Mouse (Mus musculus): ENCODE measurements around the gene Cygb. TPM values are rescaled to one million over a fixed set of nuclear protein-coding genes. Genes with fewer than 3 reads are reported as not detected.

Gene Cygb
- polyA plus RNA-seq, 1 experiment = not detected

DNA sequence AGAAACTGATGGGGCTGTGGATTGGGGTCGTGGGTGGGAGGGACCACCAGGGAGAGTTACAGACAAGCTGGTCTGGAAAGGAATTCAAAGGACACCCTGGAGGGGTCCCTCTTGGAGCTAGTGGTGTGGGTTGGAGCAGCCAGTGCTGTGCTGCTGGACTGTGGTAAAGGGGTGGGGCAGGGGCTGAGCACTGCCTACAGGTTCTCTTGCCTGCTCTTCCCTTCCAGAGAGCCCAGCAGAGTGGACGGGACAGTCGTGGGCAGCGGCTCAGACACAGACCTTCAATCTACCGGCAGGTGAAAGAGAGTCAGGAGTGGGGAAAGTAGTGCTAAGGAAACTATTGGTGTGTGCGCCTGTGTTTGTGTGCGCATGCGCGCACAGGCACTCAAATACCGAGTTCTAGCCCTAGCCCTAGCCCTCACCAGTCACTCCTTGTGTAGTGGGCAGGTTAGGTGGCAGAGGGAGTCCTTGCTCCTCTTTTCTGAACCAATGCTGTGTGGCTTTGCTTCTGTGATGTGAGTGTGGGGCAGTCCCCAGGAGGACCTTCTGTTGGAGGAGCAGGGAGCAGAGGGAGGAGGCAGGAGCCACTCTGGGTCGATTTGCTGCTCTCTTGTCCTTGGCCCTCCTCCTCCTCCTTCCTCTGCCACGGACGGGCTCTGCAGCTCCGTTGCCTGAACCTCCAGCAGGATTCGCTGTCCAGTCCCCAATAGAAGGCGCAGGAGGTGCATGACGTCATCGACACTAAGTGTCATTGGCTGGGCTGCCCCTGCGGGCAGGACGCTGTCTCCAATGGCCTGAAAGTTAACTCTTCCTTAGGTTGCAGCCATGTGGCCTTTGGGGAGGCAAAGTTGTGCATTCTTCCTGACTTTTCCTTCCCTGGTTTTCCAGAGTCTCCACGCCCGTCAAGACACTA, 3.5 kb upstream of the Cygb start:
- Histone ChIP-seq H3K4me1 (ENCODE audit: control insufficient read depth, insufficient read depth, low read length) (no peaks in the 10 kb centered on the region), H3K4me3 (ENCODE audit: insufficient read depth, low read length) (peak overlapping the region; percentile 39), H3K27ac (ENCODE audit: insufficient read depth, low read depth, low read length) (no peak overlapping the region)
- TF ChIP-seq CTCF (IDR thresholded peaks at IDR 0.05; ENCODE audit: low read depth, low read length) = no peak
- no peak for TF ChIP-seq POLR2A (IDR thresholded peaks at IDR 0.05; ENCODE audit: borderline replicate concordance, low read depth, low read length)

GRCm38 (mm10) chr11:116656348-116657191, 2.5 kb upstream of the Cygb start:
- H3K4me1 ChIP-seq (ENCODE audit: control insufficient read depth, insufficient read depth, low read length) = no peaks in the 10 kb centered on the region
- no peak overlapping the region for H3K27ac ChIP-seq (ENCODE audit: insufficient read depth, low read depth, low read length)
- no peak overlapping the region for H3K4me3 ChIP-seq (ENCODE audit: insufficient read depth, low read length)
- no peak for TF ChIP-seq POLR2A (IDR thresholded peaks at IDR 0.05; ENCODE audit: borderline replicate concordance, low read depth, low read length)
- no peak for TF ChIP-seq CTCF (IDR thresholded peaks at IDR 0.05; ENCODE audit: low read depth, low read length)

GRCm38 (mm10) chr11:116653709-116654221, 348 bp downstream of the Cygb start:
- TF ChIP-seq POLR2A (IDR thresholded peaks at IDR 0.05; ENCODE audit: borderline replicate concordance, low read depth, low read length) (no peak), CTCF (IDR thresholded peaks at IDR 0.05; ENCODE audit: low read depth, low read length) (no peak)
- no peaks in the 10 kb centered on the region for H3K4me1 ChIP-seq (ENCODE audit: control insufficient read depth, insufficient read depth, low read length)
- H3K4me3 ChIP-seq (ENCODE audit: insufficient read depth, low read length) = peak overlapping the region; percentile 48
- H3K27ac ChIP-seq (ENCODE audit: insufficient read depth, low read depth, low read length) = no peak overlapping the region

DNA sequence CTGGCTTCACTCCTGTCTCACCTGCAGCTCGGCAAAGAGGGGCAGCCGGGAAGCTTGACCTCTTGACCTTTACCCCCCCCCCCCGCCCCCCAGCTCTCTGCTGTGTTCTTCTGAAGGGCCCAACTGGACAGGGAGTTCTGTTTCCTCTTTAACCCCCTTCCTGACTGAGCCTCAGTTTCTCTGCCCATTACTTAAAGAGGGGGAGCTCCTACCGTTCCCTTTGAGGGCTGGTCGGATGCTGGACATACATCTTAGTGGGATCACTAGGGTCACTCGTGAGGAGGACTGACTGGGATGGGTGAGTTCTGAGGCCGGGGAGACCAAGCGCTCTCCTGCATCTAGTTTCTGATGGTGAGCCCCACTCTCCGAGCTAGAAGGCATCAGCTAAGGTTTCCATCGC, 879 bp downstream of the Cygb start, which contains the start of gene Prcd:
Gene Prcd, plus strand, starts transcription at position 301 of the 400 bp plus-strand sequence.
- peaks cover under 1% of the 10 kb centered on the region for H3K4me1 ChIP-seq (ENCODE audit: control insufficient read depth, insufficient read depth, low read length)
- H3K4me3 ChIP-seq (ENCODE audit: insufficient read depth, low read length) = peak within 1 kb of the TSS; percentile 48
- TF ChIP-seq POLR2A (IDR thresholded peaks at IDR 0.05; ENCODE audit: borderline replicate concordance, low read depth, low read length) = no peak
- no peak for TF ChIP-seq CTCF (IDR thresholded peaks at IDR 0.05; ENCODE audit: low read depth, low read length)
- H3K27ac ChIP-seq (ENCODE audit: insufficient read depth, low read depth, low read length) = no peak within 1 kb of the TSS

DNA sequence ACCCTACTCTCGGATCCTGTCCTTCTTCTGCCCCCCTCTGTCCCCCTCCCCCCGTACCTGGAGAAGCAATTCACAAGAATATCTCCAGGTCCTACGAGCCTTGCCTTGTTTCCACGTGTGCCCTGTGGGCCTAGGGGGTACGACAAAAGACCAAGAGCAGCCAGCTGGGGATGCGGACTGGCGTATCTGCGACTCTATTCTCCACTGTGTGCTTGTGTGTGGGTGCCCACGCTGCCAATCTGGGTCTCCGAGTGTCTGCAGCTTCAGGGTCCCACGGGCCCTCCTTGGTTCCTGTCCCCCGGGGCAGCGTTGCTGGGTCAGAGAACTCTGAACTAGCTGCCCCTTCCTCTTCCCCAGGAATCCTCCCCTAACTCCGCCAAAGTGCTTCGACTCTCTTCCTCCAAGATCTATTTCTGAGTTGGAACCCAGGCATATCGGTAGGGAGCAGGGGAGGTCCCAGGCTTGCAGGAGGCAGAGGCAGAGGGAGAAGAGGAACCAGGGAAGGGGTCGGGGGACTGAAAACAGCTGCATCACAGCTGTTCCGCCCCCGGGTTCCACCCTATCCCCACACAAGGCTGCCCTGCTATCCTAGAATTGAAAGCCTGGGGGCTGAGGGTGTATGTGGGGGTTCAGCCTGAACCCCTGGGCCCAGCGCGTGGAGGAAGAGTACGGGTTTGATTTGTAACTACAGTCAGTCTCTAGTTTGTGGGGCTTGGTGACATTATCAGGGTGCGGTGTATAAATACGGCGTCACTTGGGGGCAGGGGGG, 1.6 kb downstream of the Cygb start:
- Histone ChIP-seq H3K4me1 (ENCODE audit: control insufficient read depth, insufficient read depth, low read length) (peaks cover 3% of the 10 kb centered on the region), H3K27ac (ENCODE audit: insufficient read depth, low read depth, low read length) (no peak overlapping the region), H3K4me3 (ENCODE audit: insufficient read depth, low read length) (no peak overlapping the region)
- no peak for TF ChIP-seq POLR2A (IDR thresholded peaks at IDR 0.05; ENCODE audit: borderline replicate concordance, low read depth, low read length)
- no peak for TF ChIP-seq CTCF (IDR thresholded peaks at IDR 0.05; ENCODE audit: low read depth, low read length)

GRCm38 (mm10) chr11:116651339-116651738, 2.8 kb downstream of the Cygb start:
- Histone ChIP-seq H3K4me1 (ENCODE audit: control insufficient read depth, insufficient read depth, low read length) (peaks cover 3% of the 10 kb centered on the region), H3K27ac (ENCODE audit: insufficient read depth, low read depth, low read length) (no peak overlapping the region), H3K4me3 (ENCODE audit: insufficient read depth, low read length) (no peak overlapping the region)
- TF ChIP-seq POLR2A (IDR thresholded peaks at IDR 0.05; ENCODE audit: borderline replicate concordance, low read depth, low read length) = no peak
- TF ChIP-seq CTCF (IDR thresholded peaks at IDR 0.05; ENCODE audit: low read depth, low read length) = no peak

DNA sequence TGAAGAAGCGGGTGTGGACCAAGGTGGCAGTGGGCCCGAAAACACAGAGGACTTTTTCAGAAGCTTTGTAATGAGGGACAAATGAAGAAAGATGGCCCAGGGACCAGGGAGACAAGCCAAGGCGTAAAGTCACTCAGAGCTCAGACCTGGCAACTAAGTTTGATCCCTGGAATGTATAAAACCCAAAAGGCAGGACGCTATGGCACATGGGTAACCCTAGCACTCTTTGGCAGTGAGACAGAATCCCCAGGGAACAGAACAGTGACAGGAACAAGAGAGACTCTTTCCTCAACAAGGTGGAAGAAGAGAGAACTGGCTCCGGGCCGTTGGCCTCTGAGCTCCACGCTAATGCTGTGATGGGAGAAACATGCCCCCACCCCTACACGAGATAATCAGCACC, 3.3 kb downstream of the Cygb start:
- no peak overlapping the region for H3K27ac ChIP-seq (ENCODE audit: insufficient read depth, low read depth, low read length)
- TF ChIP-seq POLR2A (IDR thresholded peaks at IDR 0.05; ENCODE audit: borderline replicate concordance, low read depth, low read length) = no peak
- TF ChIP-seq CTCF (IDR thresholded peaks at IDR 0.05; ENCODE audit: low read depth, low read length) = no peak
- peaks cover 3% of the 10 kb centered on the region for H3K4me1 ChIP-seq (ENCODE audit: control insufficient read depth, insufficient read depth, low read length)
- no peak overlapping the region for H3K4me3 ChIP-seq (ENCODE audit: insufficient read depth, low read length)

- H3K27ac ChIP-seq (ENCODE audit: insufficient read depth, low read depth, low read length) = no peak overlapping the region
- TF ChIP-seq CTCF (IDR thresholded peaks at IDR 0.05; ENCODE audit: low read depth, low read length) = no peak
- no peak for TF ChIP-seq POLR2A (IDR thresholded peaks at IDR 0.05; ENCODE audit: borderline replicate concordance, low read depth, low read length)
- H3K4me3 ChIP-seq (ENCODE audit: insufficient read depth, low read length) = no peak overlapping the region
- H3K4me1 ChIP-seq (ENCODE audit: control insufficient read depth, insufficient read depth, low read length) = peaks cover 3% of the 10 kb centered on the region
Measured at GRCm38 (mm10) chr11:116649711-116650337, 4.3 kb downstream of the Cygb start.

DNA sequence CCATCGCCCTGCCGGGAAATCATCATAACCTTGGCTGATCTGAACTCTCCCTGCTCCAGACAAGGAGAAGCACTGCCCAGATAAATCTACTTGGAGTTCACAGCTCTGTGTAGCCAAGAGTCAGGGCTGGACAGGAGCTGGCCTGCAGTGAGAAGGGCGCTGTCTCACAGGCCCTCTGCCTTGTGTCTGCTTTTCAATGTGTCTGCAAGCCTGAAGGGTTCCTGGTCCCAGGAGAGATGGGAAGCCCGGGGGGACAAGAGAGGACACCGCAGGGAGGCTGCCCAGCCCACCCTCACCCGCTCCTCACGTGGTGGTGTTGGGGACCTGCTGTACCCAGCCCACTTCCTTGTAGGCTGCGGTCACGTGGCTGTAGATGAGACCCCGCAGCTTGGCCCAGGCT, 5.1 kb downstream of the Cygb start:
- H3K27ac ChIP-seq (ENCODE audit: insufficient read depth, low read depth, low read length) = no peak overlapping the region
- no peak for TF ChIP-seq POLR2A (IDR thresholded peaks at IDR 0.05; ENCODE audit: borderline replicate concordance, low read depth, low read length)
- no peak for TF ChIP-seq CTCF (IDR thresholded peaks at IDR 0.05; ENCODE audit: low read depth, low read length)
- H3K4me3 ChIP-seq (ENCODE audit: insufficient read depth, low read length) = no peak overlapping the region
- peaks cover 3% of the 10 kb centered on the region for H3K4me1 ChIP-seq (ENCODE audit: control insufficient read depth, insufficient read depth, low read length)
